Mouse (Mus musculus): ENCODE results near the gene Cpeb3. TPM values are rescaled to one million over a fixed set of nuclear protein-coding genes. Genes with fewer than 3 reads are reported as not detected.
"Not testable (repeated sequence)": the region's sequence is repeated elsewhere in the genome, so short reads cannot be mapped to it uniquely, and the experiment has no call there.

The Cpeb3 gene
- polyA plus RNA-seq, 1 experiment from 2014 or later = 1.1 TPM

DNA sequence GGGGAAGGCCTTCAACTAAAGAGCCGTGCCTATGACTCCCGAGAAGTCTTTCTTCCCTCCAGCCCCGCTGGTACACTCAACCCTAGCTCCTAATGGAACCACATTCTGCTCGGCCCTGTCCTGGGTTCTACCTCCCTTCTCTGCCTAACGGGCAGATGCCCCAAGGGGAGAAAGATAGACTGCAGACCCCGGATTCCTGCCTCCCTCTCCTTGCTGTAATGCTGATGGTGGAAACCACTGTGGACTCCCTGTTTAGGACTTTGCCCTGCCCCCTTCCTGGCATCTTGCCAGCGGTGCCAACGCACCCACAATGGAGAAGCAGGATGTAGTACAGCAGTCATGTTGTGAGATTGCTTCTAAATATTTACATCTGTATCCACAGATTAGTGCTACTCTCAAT is 27.4 kb upstream of the Cpeb3 start:
- H3K4me1 ChIP-seq = peaks cover 8% of the 10 kb centered on the region
- H3K9ac ChIP-seq = no peak overlapping the region
- no peak overlapping the region for H3K4me3 ChIP-seq (replicated peaks)
- no peak overlapping the region for H3K4me2 ChIP-seq (replicated peaks)
- WGBS = 48% methylated on average over 8 of the region's 8 CpGs
- no peak for ATAC-seq (ENCODE audit: insufficient number of reproducible peaks, low FRiP score, low TSS enrichment, low read depth)
- no peaks in the 10 kb centered on the region for H3K36me3 ChIP-seq
- peaks cover 30% of the 10 kb centered on the region for H3K27me3 ChIP-seq
- no peak overlapping the region for H3K27ac ChIP-seq (replicated peaks)
- no peaks in the 10 kb centered on the region for H3K9me3 ChIP-seq (replicated peaks)

DNA sequence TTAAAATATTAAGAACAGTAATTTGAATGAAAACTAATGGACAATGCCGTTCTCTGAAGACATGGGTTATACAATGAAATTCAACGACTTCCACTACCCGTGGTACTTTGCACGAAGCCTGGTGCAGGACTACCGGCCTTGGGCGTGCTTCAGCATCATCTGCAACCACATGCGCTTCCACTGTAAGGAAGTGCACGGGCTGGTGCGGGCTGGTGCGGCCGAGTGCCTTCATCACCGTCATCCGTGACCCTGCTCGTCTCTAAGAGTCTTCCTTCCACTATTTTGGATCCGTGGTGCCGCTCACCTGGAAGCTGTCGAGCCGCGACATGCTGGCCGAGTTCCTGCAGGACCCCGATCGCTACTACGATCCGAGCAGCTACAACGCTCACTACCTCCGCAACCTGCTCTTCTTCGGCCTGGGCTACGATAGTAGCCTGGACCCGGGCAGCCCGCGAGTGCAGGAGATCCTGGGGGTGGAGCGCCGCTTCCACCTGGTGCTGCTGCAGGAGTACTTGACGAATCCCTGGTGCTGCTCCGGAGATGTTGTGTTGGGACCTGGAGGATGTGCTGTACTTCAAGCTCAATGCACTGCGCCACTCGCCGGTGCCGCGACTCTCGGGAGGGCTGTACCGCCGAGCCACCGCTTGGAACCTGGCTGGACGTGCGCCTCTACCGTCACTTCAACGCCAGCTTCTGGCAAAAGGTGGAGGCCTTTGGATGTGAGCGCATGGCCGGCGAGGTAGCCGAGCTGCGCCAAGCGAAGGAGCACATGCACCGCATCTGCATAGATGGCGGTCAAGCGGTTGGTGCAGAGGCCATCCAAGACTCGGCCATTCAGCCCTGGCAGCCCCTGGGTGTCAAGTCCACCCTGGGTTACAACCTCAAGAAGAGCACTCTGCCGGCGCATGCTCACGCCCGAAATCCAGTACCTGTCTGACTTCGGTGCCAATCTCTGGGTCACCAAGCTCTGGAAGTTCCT is 25.4 kb upstream of the Cpeb3 start:
- Histone ChIP-seq H3K27me3 (peaks cover 30% of the 10 kb centered on the region), H3K4me1 (peaks cover 8% of the 10 kb centered on the region), H3K9ac (no peak overlapping the region), H3K9me3 (replicated peaks) (no peaks in the 10 kb centered on the region), H3K4me3 (replicated peaks) (peak overlapping the region; percentile 34), H3K4me2 (replicated peaks) (peak overlapping the region; percentile 51), H3K27ac (replicated peaks) (no peak overlapping the region), H3K36me3 (no peaks in the 10 kb centered on the region)
- 4% methylated on average over 63 of the region's 63 CpGs for WGBS
- no peak for ATAC-seq (ENCODE audit: insufficient number of reproducible peaks, low FRiP score, low TSS enrichment, low read depth)

DNA sequence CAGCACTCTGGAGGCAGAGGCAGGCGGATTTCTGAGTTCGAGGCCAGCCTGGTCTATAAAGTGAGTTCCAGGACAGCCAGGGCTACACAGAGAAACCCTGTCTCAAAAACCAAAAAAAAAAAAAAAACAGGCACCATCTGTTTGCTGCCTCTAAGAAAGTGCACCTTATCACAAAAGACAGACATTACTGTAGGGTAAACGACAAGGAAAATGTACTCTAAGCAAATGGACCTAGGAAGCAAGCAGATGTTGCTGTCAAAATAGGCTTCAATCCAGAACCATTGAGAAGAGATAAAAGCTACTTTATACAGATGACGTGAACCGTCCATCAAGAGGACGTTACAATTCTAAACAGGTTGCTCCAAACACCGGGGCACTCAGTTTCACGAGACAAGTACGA is 24.2 kb upstream of the Cpeb3 start:
- H3K9ac ChIP-seq; H3K4me1 ChIP-seq; H3K4me2 ChIP-seq (replicated peaks); ATAC-seq (ENCODE audit: insufficient number of reproducible peaks, low FRiP score, low TSS enrichment, low read depth); H3K27ac ChIP-seq (replicated peaks); H3K4me3 ChIP-seq (replicated peaks); H3K36me3 ChIP-seq; H3K9me3 ChIP-seq (replicated peaks): not testable (repeated sequence)
- 81% methylated on average over 9 of the region's 9 CpGs for WGBS
- peaks cover 26% of the 10 kb centered on the region for H3K27me3 ChIP-seq

DNA sequence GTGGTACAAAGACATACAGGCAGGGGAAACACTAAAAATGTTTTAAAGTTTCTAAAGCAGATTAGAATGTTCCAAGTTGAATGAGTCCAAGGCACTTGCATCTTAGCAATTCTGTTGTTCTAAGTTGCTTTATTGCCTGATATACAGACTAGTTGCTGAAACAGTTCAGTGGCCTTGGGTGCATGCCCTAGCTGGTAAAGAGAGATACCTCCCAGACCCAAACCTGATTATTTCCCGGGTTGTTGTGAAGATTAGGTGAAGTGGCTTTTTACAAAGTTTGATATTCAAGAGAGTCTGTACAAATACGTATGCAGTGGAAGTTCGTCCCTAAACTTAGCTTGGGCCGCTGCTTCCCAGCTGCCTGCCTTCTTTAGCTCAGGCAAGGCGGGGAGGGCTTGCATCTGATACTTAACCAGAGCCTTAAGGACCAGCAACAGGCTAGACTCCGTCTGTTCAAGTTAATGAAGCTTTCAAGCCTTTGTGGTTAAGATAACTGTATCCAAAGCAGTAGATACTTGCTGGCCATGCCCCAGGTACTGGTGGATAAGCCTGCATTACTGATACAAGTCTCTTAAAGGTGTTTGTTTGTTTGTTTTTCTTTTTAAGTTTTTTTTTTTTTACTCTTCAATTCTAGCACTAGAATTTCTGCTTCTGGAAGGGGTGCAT is 16.9 kb upstream of the Cpeb3 start:
- H3K36me3 ChIP-seq = peaks cover 25% of the 10 kb centered on the region
- 81% methylated on average over 6 of the region's 6 CpGs for WGBS

DNA sequence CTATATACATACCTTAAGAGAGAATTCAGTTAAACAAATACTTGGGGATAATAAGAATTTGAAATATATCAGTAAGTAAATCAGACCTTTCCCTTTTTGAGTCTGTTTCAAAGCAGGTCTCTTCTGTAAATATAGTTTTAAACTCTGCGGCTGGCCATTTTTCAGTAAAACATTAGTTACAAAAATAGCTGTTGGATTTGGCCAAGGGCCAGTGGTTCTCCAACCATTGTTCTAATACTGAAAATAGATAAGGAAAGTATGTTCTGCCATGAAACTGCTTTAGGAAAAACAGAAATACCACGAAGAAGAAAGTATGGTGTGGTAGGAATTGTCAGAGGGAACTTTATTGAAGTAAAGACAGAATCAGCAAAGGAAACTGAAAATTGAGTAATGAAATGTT is 6.3 kb upstream of the Cpeb3 start:
- H3K36me3 ChIP-seq = peaks cover 57% of the 10 kb centered on the region
- H3K9me3 ChIP-seq (replicated peaks) = no peaks in the 10 kb centered on the region
- no peak overlapping the region for H3K9ac ChIP-seq
- H3K4me3 ChIP-seq (replicated peaks) = no peak overlapping the region
- no peak overlapping the region for H3K4me2 ChIP-seq (replicated peaks)
- no peak overlapping the region for H3K27ac ChIP-seq (replicated peaks)
- H3K27me3 ChIP-seq = no peaks in the 10 kb centered on the region
- ATAC-seq (ENCODE audit: insufficient number of reproducible peaks, low FRiP score, low TSS enrichment, low read depth) = no peak
- H3K4me1 ChIP-seq = 0 out of 2 replicates have a peak, but pooled peaks cover under 1% of the 10 kb centered on the region
- WGBS = 80% methylated on average over 2 of the region's 2 CpGs

More for the DNA sequence above, 16.9 kb upstream of the Cpeb3 start:
- Histone ChIP-seq H3K27ac (replicated peaks) (no peak overlapping the region), H3K27me3 (no peaks in the 10 kb centered on the region), H3K4me2 (replicated peaks) (no peak overlapping the region), H3K4me1 (no peaks in the 10 kb centered on the region), H3K9ac (no peak overlapping the region), H3K4me3 (replicated peaks) (no peak overlapping the region), H3K9me3 (replicated peaks) (no peaks in the 10 kb centered on the region)
- no peak for ATAC-seq (ENCODE audit: insufficient number of reproducible peaks, low FRiP score, low TSS enrichment, low read depth)

DNA sequence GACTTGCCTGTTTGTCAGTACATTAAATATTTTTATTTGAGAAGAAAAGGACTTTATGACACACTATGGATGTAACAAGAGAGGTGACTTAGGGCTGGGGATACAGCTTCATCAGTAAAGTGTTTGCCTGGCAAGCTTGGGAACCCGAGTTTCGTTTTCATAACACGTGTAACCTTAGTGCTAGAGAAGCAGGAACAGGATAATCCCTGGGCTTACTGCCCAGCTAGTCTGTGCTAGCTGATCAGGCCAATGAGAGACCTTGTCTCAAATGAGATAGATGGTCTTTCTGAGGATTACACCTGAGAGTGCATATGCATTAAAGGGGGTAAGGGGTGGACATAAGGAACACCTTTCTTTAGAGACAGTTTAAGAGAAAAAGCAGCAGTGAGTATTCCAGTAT is 3.0 kb upstream of the Cpeb3 start:
- Histone ChIP-seq H3K27me3 (no peaks in the 10 kb centered on the region), H3K27ac (replicated peaks) (no peak overlapping the region), H3K36me3 (peaks cover 31% of the 10 kb centered on the region), H3K9me3 (replicated peaks) (no peaks in the 10 kb centered on the region), H3K4me3 (replicated peaks) (no peak overlapping the region), H3K4me2 (replicated peaks) (no peak overlapping the region), H3K9ac (no peak overlapping the region), H3K4me1 (peaks cover 12% of the 10 kb centered on the region)
- ATAC-seq (ENCODE audit: insufficient number of reproducible peaks, low FRiP score, low TSS enrichment, low read depth) = no peak
- WGBS = 76% methylated on average over 3 of the region's 3 CpGs

DNA sequence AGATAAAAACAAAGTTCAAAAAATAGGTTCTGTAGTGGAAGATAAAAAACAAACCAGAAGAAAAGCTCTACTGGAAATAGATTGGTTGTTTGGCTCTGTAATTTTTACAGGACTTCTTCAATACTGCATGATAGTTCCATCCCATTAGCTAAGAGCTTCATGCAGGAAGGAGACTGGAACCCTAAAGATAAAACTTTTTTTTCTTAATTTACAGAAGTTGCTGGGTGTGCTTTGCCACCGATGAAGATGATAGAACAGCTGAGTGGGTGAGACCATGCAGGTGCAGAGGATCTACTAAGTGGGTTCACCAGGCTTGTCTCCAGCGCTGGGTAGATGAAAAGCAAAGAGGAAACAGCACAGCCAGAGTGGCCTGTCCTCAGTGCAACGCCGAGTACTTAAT is 2.1 kb upstream of the Cpeb3 start:
- Histone ChIP-seq H3K9ac (no peak overlapping the region), H3K27me3 (no peaks in the 10 kb centered on the region), H3K36me3 (peaks cover 29% of the 10 kb centered on the region), H3K4me3 (replicated peaks) (no peak overlapping the region), H3K4me2 (replicated peaks) (no peak overlapping the region), H3K27ac (replicated peaks) (no peak overlapping the region), H3K9me3 (replicated peaks) (no peaks in the 10 kb centered on the region), H3K4me1 (peaks cover 12% of the 10 kb centered on the region)
- ATAC-seq (ENCODE audit: insufficient number of reproducible peaks, low FRiP score, low TSS enrichment, low read depth) = no peak
- 94% methylated on average over 4 of the region's 4 CpGs for WGBS

DNA sequence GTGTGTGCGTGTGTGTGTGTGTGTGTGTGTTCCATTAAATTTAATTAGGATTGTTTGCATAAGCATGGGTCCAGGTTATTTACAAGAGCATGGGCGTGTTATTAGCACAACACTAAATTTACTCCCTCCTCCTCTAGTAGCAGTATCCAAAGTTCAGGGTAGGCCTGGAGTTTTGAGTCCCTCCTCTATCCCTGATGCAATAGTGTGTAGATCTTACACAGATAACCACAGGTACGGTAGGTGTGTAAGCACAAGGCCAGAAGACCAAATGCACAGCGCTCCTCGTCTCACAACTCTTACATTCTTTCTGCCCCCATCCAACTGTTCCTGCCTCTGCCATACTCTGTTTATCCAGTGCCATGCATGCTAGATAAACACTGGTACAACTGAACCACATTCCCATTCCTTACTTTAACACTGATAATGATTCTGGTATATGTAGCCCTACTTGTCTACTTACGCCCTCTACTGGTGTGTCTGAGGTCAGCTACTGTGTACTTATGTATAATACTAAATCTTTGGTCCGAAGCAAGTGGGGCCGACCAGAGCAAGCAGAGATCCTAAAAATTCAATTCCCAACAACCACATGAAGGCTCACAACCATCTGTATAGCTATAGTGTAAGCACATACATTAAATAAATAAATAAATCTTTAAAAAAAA is 1.2 kb upstream of the Cpeb3 start:
- no peaks in the 10 kb centered on the region for H3K9me3 ChIP-seq (replicated peaks)
- H3K4me3 ChIP-seq (replicated peaks) = no peak overlapping the region
- no peak overlapping the region for H3K27ac ChIP-seq (replicated peaks)
- H3K4me1 ChIP-seq = peaks cover 12% of the 10 kb centered on the region
- no peak overlapping the region; the same call in 1 of the 2 replicates for H3K4me2 ChIP-seq (replicated peaks)
- H3K9ac ChIP-seq = no peak overlapping the region
- H3K36me3 ChIP-seq = peaks cover 25% of the 10 kb centered on the region
- no peak for ATAC-seq (ENCODE audit: insufficient number of reproducible peaks, low FRiP score, low TSS enrichment, low read depth)
- no peaks in the 10 kb centered on the region for H3K27me3 ChIP-seq
- 87% methylated on average over 8 of the region's 8 CpGs for WGBS

DNA sequence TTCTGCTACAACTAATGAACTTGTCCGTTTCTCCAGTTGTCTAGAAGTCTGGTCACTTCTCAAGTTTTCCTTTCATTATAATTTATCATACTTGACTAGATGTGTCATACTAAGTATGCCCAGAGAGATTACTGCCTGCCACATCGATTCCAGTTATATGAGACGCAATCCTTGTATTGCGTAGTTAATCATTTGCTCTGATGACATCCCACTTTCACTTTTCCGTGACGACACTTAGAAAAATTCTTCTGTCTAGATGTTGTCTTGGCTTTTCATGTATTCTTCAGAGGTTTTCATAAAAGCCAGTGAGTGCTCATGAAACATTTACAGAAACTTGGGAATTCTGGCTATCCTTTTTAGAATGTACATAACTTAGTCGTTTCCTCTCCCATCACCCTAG is 585 bp upstream of the Cpeb3 start:
- peak overlapping the region; percentile 99 for H3K4me3 ChIP-seq (replicated peaks)
- H3K4me2 ChIP-seq (replicated peaks) = peak overlapping the region; percentile 91
- H3K9ac ChIP-seq = no peak overlapping the region
- H3K27ac ChIP-seq (replicated peaks) = no peak overlapping the region
- H3K9me3 ChIP-seq (replicated peaks) = no peaks in the 10 kb centered on the region
- peaks cover 25% of the 10 kb centered on the region for H3K36me3 ChIP-seq
- no peak for ATAC-seq (ENCODE audit: insufficient number of reproducible peaks, low FRiP score, low TSS enrichment, low read depth)
- peaks cover 12% of the 10 kb centered on the region for H3K4me1 ChIP-seq
- 72% methylated on average over 7 of the region's 7 CpGs for WGBS
- no peaks in the 10 kb centered on the region for H3K27me3 ChIP-seq

DNA sequence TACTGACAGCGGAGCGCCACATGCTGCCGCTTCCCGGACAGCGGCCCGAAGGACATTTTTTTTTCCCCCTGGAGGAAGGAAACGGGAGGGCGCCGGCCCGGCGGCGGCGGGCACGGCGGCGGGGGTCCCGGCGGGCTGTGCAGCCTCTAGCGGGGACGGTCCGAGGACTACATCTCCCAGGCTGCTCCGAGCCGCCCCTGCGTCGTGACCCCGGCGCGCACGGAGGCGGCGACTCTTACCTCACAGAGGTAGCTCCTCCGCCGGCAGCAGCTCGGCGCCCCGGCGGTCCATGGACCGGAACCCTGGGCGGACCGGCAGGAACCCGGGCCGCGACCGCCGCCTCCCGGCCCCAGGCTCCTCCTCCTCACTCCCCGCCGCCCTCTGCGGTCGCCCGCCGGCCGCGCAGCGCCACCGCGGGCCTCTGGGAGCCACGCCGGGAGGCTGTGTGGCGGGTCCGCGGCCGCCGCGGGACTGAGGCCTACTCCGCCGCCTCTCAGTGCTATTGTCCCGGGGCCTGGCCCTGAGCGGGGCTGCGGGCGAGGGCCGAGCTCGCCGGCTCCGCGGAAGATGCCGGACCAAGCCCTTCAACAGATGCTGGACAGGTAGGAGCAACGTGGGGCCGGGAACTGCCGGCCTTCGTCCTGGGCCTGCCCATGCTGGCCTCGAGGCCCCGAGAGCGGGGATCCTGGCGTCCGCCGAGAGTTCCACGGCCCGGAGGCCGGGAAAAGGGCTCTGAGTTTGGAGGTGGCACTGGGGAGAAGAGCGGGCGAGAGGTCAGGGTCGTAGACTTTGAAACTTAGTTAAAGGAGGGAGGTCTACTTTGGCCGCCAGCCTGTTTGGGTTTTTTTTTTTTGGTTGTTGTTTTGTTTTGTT is 862 bp downstream of the Cpeb3 start, which contains the start of gene March5:
TSS of gene March5 (plus strand) at position 241 of the 873 bp plus-strand sequence.
- peak within 1 kb of the TSS; percentile 99 for H3K4me3 ChIP-seq (replicated peaks)
- H3K9me3 ChIP-seq (replicated peaks) = no peaks in the 10 kb centered on the region
- peaks cover 20% of the 10 kb centered on the region for H3K36me3 ChIP-seq
- under 1% methylated on average over 93 of the region's 94 CpGs for WGBS
- H3K4me1 ChIP-seq = peaks cover 12% of the 10 kb centered on the region
- H3K9ac ChIP-seq = peak within 1 kb of the TSS; percentile 97
- no peaks in the 10 kb centered on the region for H3K27me3 ChIP-seq
- peak within 1 kb of the TSS; percentile 92 for H3K27ac ChIP-seq (replicated peaks)
- peak; percentile 97 for ATAC-seq (ENCODE audit: insufficient number of reproducible peaks, low FRiP score, low TSS enrichment, low read depth)
- peak within 1 kb of the TSS; percentile 91 for H3K4me2 ChIP-seq (replicated peaks)
